Mouse (Mus musculus) heart, adult 2 months (tissue): Measurements from ENCODE around the gene Hist2h2aa1. TPM values are rescaled to one million over a fixed set of nuclear protein-coding genes. Genes with fewer than 3 reads are reported as not detected.

Experiments
- DNase-seq, 2 experiments: peaks; one replicate each; pipeline ENCODE4 v3.0.0; 2021
- H3K27ac ChIP-seq: fragments of 200-600 bp; 2 replicates; pipeline ENCODE4 v1.8.1; 2022
- H3K27me3 ChIP-seq: fragments of 200-500 bp; 2 replicates; pipeline ENCODE4 v1.6.1; 2012; ENCODE audit warnings: mild to moderate bottlenecking, low read length, inconsistent platforms, mixed read lengths; ENCODE audit not compliant: control insufficient read depth, insufficient read depth
- H3K36me3 ChIP-seq: fragments of 200-500 bp; 2 replicates; pipeline ENCODE4 v1.6.1; 2012; ENCODE audit warnings: low read length, inconsistent platforms; ENCODE audit not compliant: control insufficient read depth, insufficient read depth
- H3K4me1 ChIP-seq: fragments of 200-500 bp; 2 replicates; pipeline ENCODE4 v1.6.1; 2011; ENCODE audit warnings: low read length; ENCODE audit not compliant: control insufficient read depth, insufficient read depth
- H3K4me3 ChIP-seq: fragments of 200-600 bp; 2 replicates; pipeline ENCODE4 v1.8.1; 2022
- H3K79me2 ChIP-seq: fragments of 200-500 bp; replicated peaks from 2 replicates; pipeline ENCODE4 v1.6.1; 2012; ENCODE audit warnings: mild to moderate bottlenecking, inconsistent platforms, low read length, moderate library complexity, mixed read lengths; ENCODE audit not compliant: control insufficient read depth, insufficient read depth
- H3K9ac ChIP-seq: fragments of 200-500 bp; 2 replicates; pipeline ENCODE4 v1.6.1; 2012; ENCODE audit warnings: low read depth, mild to moderate bottlenecking, control low read depth, inconsistent platforms, low read length, mixed read lengths
- CTCF ChIP-seq: fragments of 200-600 bp; IDR thresholded peaks from 2 replicates; pipeline ENCODE4 v1.8.1; 2022; ENCODE audit warnings: antibody characterized with exemption, mild to moderate bottlenecking, moderate library complexity
- EP300 ChIP-seq: fragments of 200-500 bp; IDR thresholded peaks from 2 replicates; pipeline ENCODE4 v1.6.1; 2011; ENCODE audit warnings: low read depth, low read length, control low read depth; ENCODE audit not compliant: insufficient read depth
- POLR2A ChIP-seq: fragments of 200-500 bp; IDR thresholded peaks from 2 replicates; pipeline ENCODE4 v1.6.1; 2011; ENCODE audit warnings: mild to moderate bottlenecking, low read depth, low read length, control low read depth; ENCODE audit not compliant: insufficient read depth
- WGBS: fragments of 180-500 bp; shearing (Covaris S2); methylation state at CpG from one replicate; pipeline ENCODE4 v1.1.7; 2018; 5-methylcytosine and 5-hydroxymethylcytosine counted together
- intact Hi-C: fragments of 180-260 bp; cut with DNase I; formaldehyde crosslinking; loops from one replicate; pipeline ENCODE4 v1.15.1; 2025
- microRNA-seq, 2 experiments: library from miRNA; unstranded; fragments of <30 nt; microRNA quantifications; one replicate each; pipeline ENCODE4 v1.2.0; 2021
- polyA plus RNA-seq: library from polyadenylated mRNA; depleted of rRNA; stranded (reverse); fragments of >200 nt; gene quantifications from 2 replicates; pipeline ENCODE4 v1.2.3, GENCODE M21; 2012; rRNA removed
- total RNA-seq, 2 experiments: library from RNA; stranded (reverse); gene quantifications; 2 replicates each; pipeline ENCODE4 v1.2.3; 2021

Gene Hist2h2aa1
- total and polyA plus RNA-seq, 3 experiments: 7.1 to 124 (median 13.0) TPM

- H3K4me3 ChIP-seq: no peak overlapping the region
- H3K36me3 ChIP-seq: no peaks in the 10 kb centered on the region
- H3K4me1 ChIP-seq: no peaks in the 10 kb centered on the region
- no peak for DNase-seq
- intact Hi-C loops: no loop called here
- 49% methylated on average over 5 of the region's 5 CpGs for WGBS
- no peaks in the 10 kb centered on the region for H3K79me2 ChIP-seq
- no peaks in the 10 kb centered on the region for H3K27me3 ChIP-seq
- no peak overlapping the region for H3K27ac ChIP-seq
- H3K9ac ChIP-seq: no peak overlapping the region
- TF ChIP-seq EP300: no peak
- no peak for TF ChIP-seq CTCF
- no peak for TF ChIP-seq POLR2A
These were observed 48.1 kb downstream of the Hist2h2aa1 start for GRCm38 (mm10) chr3:96293368-96293767.

GRCm38 (mm10) chr3:96293787-96294186 lies 48.5 kb downstream of the Hist2h2aa1 start, which contains the start of gene Fcgr1:
Fcgr1 (minus strand) TSS chr3:96293969.
- Histone ChIP-seq H3K27ac (no peak within 1 kb of the TSS), H3K79me2 (no peaks in the 10 kb centered on the region), H3K27me3 (no peaks in the 10 kb centered on the region), H3K9ac (no peak within 1 kb of the TSS), H3K4me3 (no peak within 1 kb of the TSS), H3K36me3 (no peaks in the 10 kb centered on the region), H3K4me1 (no peaks in the 10 kb centered on the region)
- no peak for TF ChIP-seq POLR2A
- TF ChIP-seq CTCF: no peak
- no peak for TF ChIP-seq EP300
- intact Hi-C loops: no loop called here
- DNase-seq: no peak
- WGBS: 78% methylated on average over 4 of the region's 4 CpGs

Small RNA genes lying within 50 kb of the gene (microRNA-seq; reads per million reads assigned to microRNA genes)
- gene Gm44492 (0 to 0.56 reads per million in 2 experiments), gene Gm47311 (0 reads per million in 2 experiments), gene Gm47313 (0 reads per million in 2 experiments)

Other genes starting within 250 kb of the Hist2h2aa1 start
- gene Plekho1, start 249.5 kb upstream of the Hist2h2aa1 start, total RNA-seq: 10 to 100 TPM; 65.4 to 67.5 TPM
- gene Plekho1, start 249.5 kb upstream of the Hist2h2aa1 start, polyA plus RNA-seq: 82.8 and 110 TPM in 2 replicates
- gene Vps45, start 187.0 kb upstream of the Hist2h2aa1 start, total RNA-seq: 10 to 100 TPM; 23.0 to 24.5 TPM
- gene Vps45, start 187.0 kb upstream of the Hist2h2aa1 start, polyA plus RNA-seq: 4.3 and 7.1 TPM in 2 replicates
- 10 to 100 TPM; 46.0 to 57.4 TPM for gene Otud7b, start 141.0 kb upstream of the Hist2h2aa1 start, total RNA-seq
- gene Otud7b, start 141.0 kb upstream of the Hist2h2aa1 start, polyA plus RNA-seq: 10.9 and 15.8 TPM in 2 replicates
- 1 to 10 TPM; 2.1 to 3.5 TPM for gene Mtmr11, start 83.5 kb upstream of the Hist2h2aa1 start, total RNA-seq
- gene Mtmr11, start 83.5 kb upstream of the Hist2h2aa1 start, polyA plus RNA-seq: 5.5 and 11.7 TPM in 2 replicates
- gene Sf3b4, start 73.2 kb upstream of the Hist2h2aa1 start, total RNA-seq: 10 to 100 TPM; 15.7 to 16.5 TPM
- gene Sf3b4, start 73.2 kb upstream of the Hist2h2aa1 start, polyA plus RNA-seq: 19.2 and 23.0 TPM in 2 replicates
- 1 to 10 TPM; 3.4 to 5.4 TPM for gene Sv2a, start 64.3 kb upstream of the Hist2h2aa1 start, total RNA-seq
- 4.5 and 5.7 TPM in 2 replicates for gene Sv2a, start 64.3 kb upstream of the Hist2h2aa1 start, polyA plus RNA-seq
- 10 to 100 TPM; 22.6 to 28.7 TPM for gene Bola1, start 25.8 kb upstream of the Hist2h2aa1 start, total RNA-seq
- gene Bola1, start 25.8 kb upstream of the Hist2h2aa1 start, polyA plus RNA-seq: 22.3 and 36.0 TPM in 2 replicates
- gene Hist2h2ab, start 25.6 kb upstream of the Hist2h2aa1 start, total RNA-seq: 1 to 10 TPM; 1.9 to 2.0 TPM
- 0.35 TPM in 1 of 2 replicates, not detected in the other for gene Hist2h2ab, start 25.6 kb upstream of the Hist2h2aa1 start, polyA plus RNA-seq
- gene Hist2h2ac, start 24.6 kb upstream of the Hist2h2aa1 start, total RNA-seq: 10 to 100 TPM; 18.1 to 26.3 TPM
- gene Hist2h2ac, start 24.6 kb upstream of the Hist2h2aa1 start, polyA plus RNA-seq: 1.3 and 1.5 TPM in 2 replicates
- 10 to 100 TPM in 1 of 2 experiments, 1 to 10 TPM in 1; 9.4 to 10.1 TPM for gene Hist2h2be, start 24.4 kb upstream of the Hist2h2aa1 start, total RNA-seq
- 6.9 and 11.9 TPM in 2 replicates for gene Hist2h2be, start 24.4 kb upstream of the Hist2h2aa1 start, polyA plus RNA-seq
- 1 to 10 TPM; 5.5 to 6.2 TPM for gene Hist2h3c2, start 6.4 kb upstream of the Hist2h2aa1 start, total RNA-seq
- gene Hist2h3c2, start 6.4 kb upstream of the Hist2h2aa1 start, polyA plus RNA-seq: 9.2 and 12.0 TPM in 2 replicates
- 100 to 1,000 TPM; 189 to 218 TPM for gene Hist2h2aa2, start 5.2 kb upstream of the Hist2h2aa1 start, total RNA-seq
- gene Hist2h2aa2, start 5.2 kb upstream of the Hist2h2aa1 start, polyA plus RNA-seq: 33.9 and 73.5 TPM in 2 replicates
- not detected for gene Hist2h3c1, start 1.2 kb downstream of the Hist2h2aa1 start, total RNA-seq
- not detected in 2 replicates for gene Hist2h3c1, start 1.2 kb downstream of the Hist2h2aa1 start, polyA plus RNA-seq
- gene Hist2h4, start 17.8 kb downstream of the Hist2h2aa1 start, total RNA-seq: 10 to 100 TPM; 11.6 to 14.0 TPM
- 1.1 and 1.4 TPM in 2 replicates for gene Hist2h4, start 17.8 kb downstream of the Hist2h2aa1 start, polyA plus RNA-seq
- gene Hist2h3b, start 23.2 kb downstream of the Hist2h2aa1 start, total RNA-seq: 10 to 100 TPM; 11.5 to 18.3 TPM
- gene Hist2h3b, start 23.2 kb downstream of the Hist2h2aa1 start, polyA plus RNA-seq: 0.94 and 5.2 TPM in 2 replicates
- 10 to 100 TPM; 34.1 to 34.7 TPM for gene Hist2h2bb, start 24.3 kb downstream of the Hist2h2aa1 start, total RNA-seq
- gene Hist2h2bb, start 24.3 kb downstream of the Hist2h2aa1 start, polyA plus RNA-seq: 1.2 TPM in 1 of 2 replicates, not detected in the other
- 1 to 10 TPM; 1.2 to 1.3 TPM for gene Fcgr1, start 48.5 kb downstream of the Hist2h2aa1 start, total RNA-seq
- 1.1 and 2.4 TPM in 2 replicates for gene Fcgr1, start 48.5 kb downstream of the Hist2h2aa1 start, polyA plus RNA-seq
- not detected for gene BC107364, start 206.8 kb downstream of the Hist2h2aa1 start, total RNA-seq
- 0.15 TPM in 1 of 2 replicates, not detected in the other for gene BC107364, start 206.8 kb downstream of the Hist2h2aa1 start, polyA plus RNA-seq